Mouse (Mus musculus): ENCODE measurements around the gene Fam216a.
"Not testable (repeated sequence)": the region's sequence is repeated elsewhere in the genome, so short reads cannot be mapped to it uniquely, and the experiment has no call there.

Fam216a gene

GRCm38 (mm10) chr5:122372192-122372769 is at the start of gene Fam216a:
Fam216a (minus strand) TSS chr5:122372364.
- peak; percentile 99 for DNase-seq (ENCODE audit: extremely low read depth, low read depth)

GRCm38 (mm10) chr5:122421271-122422068 is 49.3 kb upstream of the Fam216a start, which contains the start of gene Anapc7:
Anapc7 (plus strand) TSS chr5:122421693.
- DNase-seq (ENCODE audit: extremely low read depth, low read depth): peak; percentile 44

DNA sequence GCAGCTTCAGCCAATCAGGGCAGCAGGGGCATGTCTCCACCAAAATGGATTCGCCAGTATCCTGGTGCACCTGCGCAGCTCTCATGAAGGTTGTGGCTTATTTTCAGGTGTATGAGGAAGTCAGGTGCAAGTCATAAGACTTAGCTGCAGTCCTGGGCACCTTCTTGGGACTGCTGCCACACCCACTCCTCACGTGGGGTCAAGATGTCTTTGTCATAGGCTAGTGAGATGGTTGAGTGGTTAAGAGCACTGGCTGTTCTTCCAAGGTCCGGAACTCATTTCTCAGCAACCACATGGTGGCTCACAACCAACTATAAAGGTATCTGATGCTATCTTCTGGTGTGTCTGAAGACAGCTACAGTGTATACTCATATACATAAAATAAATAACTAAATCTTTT is 48.5 kb upstream of the Fam216a start:
- DNase-seq (ENCODE audit: extremely low read depth, low read depth): not testable (repeated sequence)

DNA sequence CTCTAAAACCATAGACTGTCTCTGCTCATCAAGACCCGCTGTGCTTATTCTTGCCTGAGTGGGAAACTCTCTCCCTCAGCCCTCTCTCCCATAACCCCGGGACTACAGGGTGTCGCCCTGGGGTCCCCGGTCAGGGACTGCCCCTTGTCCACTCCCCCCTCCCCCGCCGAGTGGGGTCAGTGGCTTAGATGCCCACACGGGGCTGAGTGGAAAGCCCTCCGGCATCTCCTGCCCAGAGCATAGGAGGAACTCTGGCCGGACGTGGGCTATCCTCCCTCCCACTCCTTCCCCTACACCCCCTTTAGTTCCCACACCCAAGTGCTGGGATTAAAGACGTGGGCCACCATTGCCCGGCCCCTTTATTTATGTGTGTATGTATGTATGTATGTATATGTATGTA is 43.3 kb upstream of the Fam216a start:
- no peak for DNase-seq (ENCODE audit: extremely low read depth, low read depth)

DNA sequence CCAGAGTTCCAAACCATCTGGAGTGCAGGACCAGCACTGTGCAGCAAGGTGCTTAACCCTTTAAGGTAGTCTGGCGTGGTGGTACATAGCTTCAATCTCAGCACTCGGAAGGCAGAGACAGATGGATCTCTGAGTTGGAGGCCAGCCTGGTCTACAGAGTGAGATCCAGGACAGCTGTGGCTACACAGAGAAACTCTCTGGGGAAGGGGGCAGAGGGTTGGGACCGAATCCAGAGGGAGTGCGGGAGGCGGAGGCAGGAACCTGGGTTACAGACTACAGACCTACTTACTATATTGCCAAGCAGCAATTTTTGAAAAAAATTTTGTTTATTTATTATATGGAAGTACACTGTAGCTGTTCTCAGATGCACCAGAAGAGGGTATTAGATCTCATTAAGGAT is 42.2 kb upstream of the Fam216a start:
- no peak for DNase-seq (ENCODE audit: extremely low read depth, low read depth)

DNA sequence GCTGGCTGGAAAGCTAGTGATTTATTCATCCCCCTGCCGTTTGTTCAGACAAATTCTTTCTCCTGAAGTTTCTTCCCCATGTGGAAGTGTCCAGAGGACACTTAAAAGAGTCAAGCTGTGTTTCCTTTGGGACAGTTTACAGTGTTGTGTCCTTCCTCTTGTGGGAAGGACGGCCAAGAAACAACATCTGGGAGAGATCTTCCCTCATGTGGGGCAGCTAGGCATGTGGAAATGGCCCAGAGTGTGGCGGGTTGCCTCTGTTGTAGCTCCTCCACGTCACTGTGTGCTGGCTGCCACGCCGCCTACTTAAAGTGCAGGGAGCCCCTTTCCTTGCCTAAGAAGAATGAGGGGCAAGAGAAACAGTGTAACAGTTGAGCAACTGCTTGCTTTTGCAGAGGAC is 40.7 kb upstream of the Fam216a start:
- DNase-seq (ENCODE audit: extremely low read depth, low read depth): no peak

DNA sequence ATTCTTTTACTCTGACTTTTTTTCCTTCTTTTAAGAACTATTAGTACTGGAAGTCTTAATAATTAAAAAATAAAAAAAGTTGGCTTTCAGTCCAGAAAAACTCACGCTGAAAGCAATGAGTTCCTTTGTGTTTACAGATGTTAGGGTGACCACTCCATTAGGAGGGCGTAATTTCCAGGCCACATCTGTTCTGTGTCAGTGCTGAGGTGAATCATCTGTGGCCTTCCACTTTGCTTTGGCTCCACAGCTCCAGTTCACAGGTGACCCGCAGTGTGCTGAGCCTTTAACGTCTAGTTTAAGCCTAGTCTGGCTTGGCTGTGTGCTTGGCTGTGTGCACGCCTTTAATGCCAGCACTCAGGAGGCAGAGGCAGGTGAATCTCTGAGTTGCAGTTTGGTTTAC is 39.7 kb upstream of the Fam216a start:
- DNase-seq (ENCODE audit: extremely low read depth, low read depth): no peak

DNA sequence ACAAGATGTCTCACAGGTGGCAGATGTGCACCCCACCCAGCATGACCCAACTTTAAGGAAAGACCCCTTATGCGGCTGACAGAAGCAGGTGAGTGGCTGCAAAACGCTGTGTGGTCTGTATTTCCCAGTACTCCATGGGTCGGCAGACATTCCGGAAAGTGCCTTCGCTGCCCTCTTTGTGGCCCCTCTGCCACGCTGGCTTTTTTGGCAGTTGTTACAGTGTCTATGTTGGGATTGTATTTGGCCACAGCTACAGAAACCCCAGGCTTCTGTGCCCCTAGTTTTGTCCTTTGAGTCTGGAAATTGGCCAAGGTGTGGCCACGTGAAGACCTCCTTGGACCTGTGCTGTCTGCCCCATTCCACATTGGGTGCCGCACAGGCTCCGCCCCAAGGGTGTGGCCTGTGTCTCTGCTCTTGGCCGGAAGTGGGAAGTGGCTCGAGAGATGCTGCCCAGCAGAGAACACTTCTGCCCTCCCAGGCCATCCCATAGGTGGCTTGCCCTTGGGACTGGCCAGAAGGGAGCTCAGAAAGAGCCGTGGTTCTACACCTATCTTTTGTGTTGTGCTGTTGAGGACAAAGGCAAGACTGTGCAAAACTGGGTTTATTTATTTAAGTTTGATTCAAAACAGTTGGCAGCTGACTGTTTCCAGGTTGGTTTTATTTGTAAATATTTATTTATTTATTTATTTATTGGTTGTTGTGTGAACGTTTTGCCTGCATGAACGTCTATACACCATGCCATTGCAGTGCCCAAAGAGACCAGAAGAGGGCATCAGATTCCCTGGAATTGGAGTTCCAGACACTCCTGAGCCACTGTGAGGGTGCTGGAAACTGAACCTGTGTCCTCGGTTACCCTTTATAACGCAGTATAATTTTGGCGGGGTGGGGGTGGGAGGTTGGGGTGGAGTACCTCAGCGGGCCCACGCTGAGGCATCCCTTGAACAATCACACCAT is 37.8 kb upstream of the Fam216a start:
- no peak for DNase-seq (ENCODE audit: extremely low read depth, low read depth)

DNA sequence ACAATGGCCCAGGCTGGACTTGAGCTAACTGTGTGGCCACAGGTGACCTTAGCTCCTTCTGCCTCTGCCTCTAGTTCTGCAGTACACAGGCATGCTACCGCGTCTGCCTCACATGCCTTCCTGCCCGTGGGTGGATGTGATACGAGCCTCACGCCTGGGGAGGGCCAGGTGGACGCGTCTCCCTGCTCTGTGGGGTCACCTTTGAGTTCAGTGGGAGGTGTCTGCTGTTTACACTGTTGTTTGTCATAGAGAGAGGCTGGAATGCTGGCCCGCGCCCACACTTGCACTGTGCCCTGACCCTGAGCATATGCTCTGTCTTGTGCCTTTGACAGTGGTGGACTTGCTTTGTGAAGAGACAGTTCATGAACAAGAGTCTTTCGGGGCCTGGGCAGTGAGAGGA is 33.4 kb upstream of the Fam216a start:
- no peak for DNase-seq (ENCODE audit: extremely low read depth, low read depth)

DNA sequence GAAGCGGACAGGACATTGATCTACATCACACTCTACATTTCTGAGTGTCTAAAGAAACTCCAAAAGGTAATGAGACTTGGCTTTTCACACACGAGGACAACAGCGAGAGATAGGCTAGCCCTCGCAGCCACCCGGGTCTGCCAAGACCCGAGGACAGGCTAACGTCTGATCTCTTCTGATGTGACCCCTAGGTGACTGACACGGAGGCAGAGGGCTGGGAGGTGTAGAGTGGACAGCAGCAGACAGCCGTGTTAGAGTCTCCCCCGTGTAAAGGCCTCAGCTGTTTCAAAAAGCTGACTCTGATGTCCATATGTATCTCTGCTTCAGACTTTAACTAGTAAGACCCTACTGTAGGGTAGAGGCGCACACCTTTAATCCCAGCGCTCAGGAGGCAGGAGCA is 31.2 kb upstream of the Fam216a start:
- DNase-seq (ENCODE audit: extremely low read depth, low read depth): no peak

DNA sequence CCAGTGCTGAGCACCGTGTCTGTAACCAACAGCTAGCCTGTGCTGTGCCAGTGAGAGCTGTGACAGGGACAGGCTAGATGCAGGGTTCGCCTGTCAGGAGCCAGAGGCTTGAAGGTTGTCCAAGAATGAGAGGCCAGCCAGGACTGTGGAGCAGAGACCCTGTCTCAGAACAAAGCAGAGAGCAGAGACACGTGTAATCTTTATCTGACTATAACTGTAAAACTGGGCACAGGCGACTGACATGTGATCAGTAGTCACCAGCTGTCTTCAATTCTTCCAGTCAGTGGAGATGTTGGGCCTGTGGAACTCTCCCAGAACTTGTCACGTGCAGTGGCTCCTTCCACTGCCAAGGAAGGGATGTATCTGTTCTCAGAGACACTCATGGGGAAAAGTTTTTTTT is 30.6 kb upstream of the Fam216a start:
- DNase-seq (ENCODE audit: extremely low read depth, low read depth): no peak

DNA sequence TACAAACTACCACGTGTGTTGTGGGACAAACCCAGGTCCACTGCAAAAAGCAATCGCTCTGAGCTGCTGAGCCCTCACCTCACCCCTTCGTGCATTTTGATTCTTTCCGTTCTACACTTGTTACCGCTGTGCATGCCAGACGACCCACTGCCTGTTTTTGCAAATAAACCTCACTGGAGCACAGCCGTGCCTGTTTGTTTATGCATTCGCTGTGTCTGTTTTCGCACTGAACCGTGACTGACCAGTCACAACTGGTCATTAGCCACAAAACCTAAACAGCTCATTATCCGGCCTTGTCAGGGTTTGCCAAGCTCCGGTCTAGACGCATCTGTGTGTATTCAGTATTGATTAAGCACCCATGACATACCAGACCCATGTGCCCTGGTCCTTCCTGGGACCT is 30.0 kb upstream of the Fam216a start:
- DNase-seq (ENCODE audit: extremely low read depth, low read depth): no peak

- no peak for DNase-seq (ENCODE audit: extremely low read depth, low read depth)
Measured at GRCm38 (mm10) chr5:122401303-122401640, 29.1 kb upstream of the Fam216a start.

- DNase-seq (ENCODE audit: extremely low read depth, low read depth): no peak
Measured at GRCm38 (mm10) chr5:122400628-122401302, 28.6 kb upstream of the Fam216a start.

DNA sequence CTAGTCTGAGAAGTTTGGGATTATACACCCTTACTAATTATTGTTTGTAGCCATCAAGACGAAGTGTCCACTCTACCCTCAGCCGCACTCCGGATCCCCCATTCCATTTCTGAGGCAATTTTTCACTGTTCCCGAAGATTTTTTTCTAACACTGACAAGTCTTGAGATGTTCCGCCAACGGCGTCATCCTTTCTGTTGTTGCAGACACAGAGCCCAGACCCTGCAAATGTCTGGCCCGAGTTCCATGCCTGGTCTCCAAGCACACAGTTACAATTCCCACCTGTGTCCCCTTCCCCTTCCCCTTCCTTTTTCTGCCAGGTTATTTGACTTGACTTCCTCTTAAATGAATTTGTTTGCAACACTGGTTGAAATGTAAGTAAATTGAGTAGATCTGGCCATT is 27.7 kb upstream of the Fam216a start:
- DNase-seq (ENCODE audit: extremely low read depth, low read depth): no peak

DNA sequence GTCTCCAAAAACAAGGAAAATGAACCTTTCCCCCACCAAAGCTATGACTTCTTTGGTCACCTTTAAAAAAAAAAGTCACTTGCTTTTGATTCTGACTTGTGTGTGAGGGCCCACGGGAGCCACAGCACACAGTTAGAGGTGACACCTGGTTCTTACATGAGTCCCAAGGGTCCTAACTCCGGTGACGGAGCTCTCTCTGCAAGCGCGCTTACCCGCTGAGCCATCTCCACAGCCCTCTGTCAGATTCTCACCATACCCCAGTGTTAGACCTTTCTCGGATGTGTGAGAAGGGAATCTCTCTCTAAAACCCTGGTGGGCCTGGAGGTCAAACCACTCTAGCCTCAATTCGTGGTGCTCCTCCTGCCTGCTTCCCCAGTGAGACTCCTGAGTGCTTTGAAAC is 25.3 kb upstream of the Fam216a start:
- DNase-seq (ENCODE audit: extremely low read depth, low read depth): no peak

GRCm38 (mm10) chr5:122396791-122397190 is 24.6 kb upstream of the Fam216a start:
- no peak for DNase-seq (ENCODE audit: extremely low read depth, low read depth)

GRCm38 (mm10) chr5:122393887-122394286 is 21.7 kb upstream of the Fam216a start:
- DNase-seq (ENCODE audit: extremely low read depth, low read depth): peak; percentile 50

DNA sequence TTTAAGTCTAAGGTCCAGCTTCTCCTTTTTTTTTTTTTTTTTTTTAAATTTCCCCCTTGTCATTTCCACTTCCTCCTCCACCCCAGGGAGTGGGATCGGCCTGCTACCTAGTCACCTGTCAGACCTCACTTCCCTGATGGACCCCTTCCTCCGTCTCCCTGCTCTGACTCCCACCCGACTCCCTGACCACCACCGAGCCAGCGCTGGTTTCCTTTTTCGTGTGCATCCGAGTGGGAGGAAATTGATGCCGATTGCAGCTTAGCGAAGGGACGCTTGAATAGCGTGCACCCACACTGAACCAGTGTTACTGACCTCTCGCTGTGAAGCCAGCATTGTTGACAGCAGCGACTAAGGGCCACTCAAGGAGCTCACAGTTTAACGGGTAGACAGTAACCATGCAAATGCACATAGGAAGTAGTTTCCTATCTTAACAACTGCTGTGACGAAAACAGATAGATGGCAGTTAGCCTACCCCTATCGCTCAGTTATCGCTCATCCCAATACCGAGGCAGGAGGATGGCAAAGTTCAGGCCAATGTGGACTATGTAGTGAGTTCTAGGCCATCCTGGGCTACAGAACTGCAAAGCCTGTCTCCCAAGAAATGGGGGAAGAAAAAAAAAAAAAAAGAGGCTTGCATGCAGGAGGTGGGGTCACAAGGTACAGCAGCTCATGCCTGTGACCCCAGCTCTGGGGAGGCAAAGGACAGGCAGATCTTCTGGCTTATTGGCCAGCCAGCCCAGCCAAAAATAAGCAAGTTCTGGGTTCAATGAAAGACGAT is 20.3 kb upstream of the Fam216a start:
- DNase-seq (ENCODE audit: extremely low read depth, low read depth): peak; percentile 32

DNA sequence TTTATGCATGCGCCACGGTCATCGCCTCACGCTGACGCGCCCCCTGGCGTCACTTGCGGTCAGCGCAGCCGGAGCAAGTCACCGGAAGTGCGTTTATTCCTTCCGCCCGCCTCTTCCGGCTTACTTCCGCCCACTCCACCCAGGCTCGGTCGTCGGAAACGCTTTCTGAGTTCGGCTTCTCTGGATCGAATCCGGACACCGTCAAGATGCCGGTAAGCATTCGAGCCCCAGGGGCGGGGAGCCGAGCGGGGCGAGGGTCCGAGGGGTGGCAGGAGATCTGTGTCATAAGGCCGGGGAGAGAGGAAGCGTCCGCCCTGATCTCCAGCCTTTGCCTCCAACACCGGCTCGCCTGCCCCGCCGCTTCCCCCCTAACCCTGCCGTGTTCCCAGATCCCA is 19.6 kb upstream of the Fam216a start, which contains the start of gene Arpc3:
Arpc3 (plus strand) TSS at position 93 of the 395 bp plus-strand sequence.
- DNase-seq (ENCODE audit: extremely low read depth, low read depth): peak; percentile 70

Data from MEL-GATA-1-ER (cell line).